Mouse (Mus musculus): ENCODE data around the gene Bpifb3. TPM values are rescaled to one million over a fixed set of nuclear protein-coding genes. Genes with fewer than 3 reads are reported as not detected.

Gene Bpifb3
- not detected for polyA plus RNA-seq (2014; fragmentation: Illumina TruSeq; extraction: RNeasy Lipid Tissue Mini Kit (QIAGEN cat#74804); ENCODE audit: insufficient read depth, low read depth, low replicate concordance)

GRCm38 (mm10) chr2:153917930-153918329, at the start of gene Bpifb3:
TSS of gene Bpifb3 (plus strand) at chr2:153918230.

GRCm38 (mm10) chr2:153870984-153871383, 47.0 kb upstream of the Bpifb3 start, which contains the start of gene Sun5:
TSS of gene Sun5 (minus strand) at chr2:153871084.

GRCm38 (mm10) chr2:153874745-153875144, 43.3 kb upstream of the Bpifb3 start, which contains the start of gene Bpifb2:
TSS of gene Bpifb2 (plus strand) at chr2:153875045.

GRCm38 (mm10) chr2:153900088-153900487, 17.9 kb upstream of the Bpifb3 start, which contains the start of gene Bpifb6:
TSS of gene Bpifb6 (plus strand) at chr2:153900388.

GRCm38 (mm10) chr2:153937843-153938242, 19.8 kb downstream of the Bpifb3 start, which contains the start of gene Bpifb4:
TSS of gene Bpifb4 (plus strand) at chr2:153938212.

GRCm38 (mm10) chr2:153974582-153974981, 56.6 kb downstream of the Bpifb3 start, which contains the start of gene Bpifa6:
TSS of gene Bpifa6 (plus strand) at chr2:153974945.

Other genes with a start within 250 kb of the Bpifb3 start
- 0.14 TPM for gene Dnmt3c, start 221.6 kb upstream of the Bpifb3 start, polyA plus RNA-seq (2014; fragmentation: Illumina TruSeq; extraction: RNeasy Lipid Tissue Mini Kit (QIAGEN cat#74804); ENCODE audit: insufficient read depth, low read depth, low replicate concordance)
- 42.4 TPM for gene Mapre1, start 177.0 kb upstream of the Bpifb3 start, polyA plus RNA-seq (2014; fragmentation: Illumina TruSeq; extraction: RNeasy Lipid Tissue Mini Kit (QIAGEN cat#74804); ENCODE audit: insufficient read depth, low read depth, low replicate concordance)
- gene Efcab8, start 138.3 kb upstream of the Bpifb3 start, polyA plus RNA-seq (2014; fragmentation: Illumina TruSeq; extraction: RNeasy Lipid Tissue Mini Kit (QIAGEN cat#74804); ENCODE audit: insufficient read depth, low read depth, low replicate concordance): 0.06 TPM
- gene Sun5, start 47.1 kb upstream of the Bpifb3 start, polyA plus RNA-seq (2014; fragmentation: Illumina TruSeq; extraction: RNeasy Lipid Tissue Mini Kit (QIAGEN cat#74804); ENCODE audit: insufficient read depth, low read depth, low replicate concordance): not detected
- gene Bpifb2, start 43.2 kb upstream of the Bpifb3 start, polyA plus RNA-seq (2014; fragmentation: Illumina TruSeq; extraction: RNeasy Lipid Tissue Mini Kit (QIAGEN cat#74804); ENCODE audit: insufficient read depth, low read depth, low replicate concordance): not detected
- gene Bpifb6, start 17.8 kb upstream of the Bpifb3 start, polyA plus RNA-seq (2014; fragmentation: Illumina TruSeq; extraction: RNeasy Lipid Tissue Mini Kit (QIAGEN cat#74804); ENCODE audit: insufficient read depth, low read depth, low replicate concordance): not detected
- gene Bpifb4, start 20.0 kb downstream of the Bpifb3 start, polyA plus RNA-seq (2014; fragmentation: Illumina TruSeq; extraction: RNeasy Lipid Tissue Mini Kit (QIAGEN cat#74804); ENCODE audit: insufficient read depth, low read depth, low replicate concordance): not detected
- gene Bpifa6, start 56.7 kb downstream of the Bpifb3 start, polyA plus RNA-seq (2014; fragmentation: Illumina TruSeq; extraction: RNeasy Lipid Tissue Mini Kit (QIAGEN cat#74804); ENCODE audit: insufficient read depth, low read depth, low replicate concordance): not detected
- 0.51 TPM for gene Bpifa2, start 90.0 kb downstream of the Bpifb3 start, polyA plus RNA-seq (2014; fragmentation: Illumina TruSeq; extraction: RNeasy Lipid Tissue Mini Kit (QIAGEN cat#74804); ENCODE audit: insufficient read depth, low read depth, low replicate concordance)
- gene Bpifa3, start 212.1 kb downstream of the Bpifb3 start, polyA plus RNA-seq (2014; fragmentation: Illumina TruSeq; extraction: RNeasy Lipid Tissue Mini Kit (QIAGEN cat#74804); ENCODE audit: insufficient read depth, low read depth, low replicate concordance): not detected
- gene Bpifa1, start 224.7 kb downstream of the Bpifb3 start, polyA plus RNA-seq (2014; fragmentation: Illumina TruSeq; extraction: RNeasy Lipid Tissue Mini Kit (QIAGEN cat#74804); ENCODE audit: insufficient read depth, low read depth, low replicate concordance): 673 TPM
- gene Bpifa5, start 244.4 kb downstream of the Bpifb3 start, polyA plus RNA-seq (2014; fragmentation: Illumina TruSeq; extraction: RNeasy Lipid Tissue Mini Kit (QIAGEN cat#74804); ENCODE audit: insufficient read depth, low read depth, low replicate concordance): not detected

Data from lung, adult 10 weeks (tissue).